Mouse (Mus musculus): ENCODE measurements around the gene Hes6.

- TF ChIP-seq CTCF (IDR thresholded peaks at IDR 0.05; ENCODE audit: insufficient read depth, low read length) (no peak), POLR2A (IDR thresholded peaks at IDR 0.05; ENCODE audit: borderline replicate concordance, extremely low read depth, low read depth, low read length) (no peak)
Observed at GRCm38 (mm10) chr1:91367295-91367694, 46.5 kb downstream of the Hes6 start.
